14 mouse cellular contexts compared by ENCODE assay signal in genomic region chr7:126628111-126628510, GRCm38 (mm10). TPM values are rescaled to one million over a fixed set of nuclear protein-coding genes. Genes with fewer than 3 reads are reported as not detected.
DNase-seq lines count a peak whose midpoint lies in the region; ATAC-seq lines count a peak whose summit lies in the region.
"Had no signal": no experiment of that assay in that cellular context is flagged by ENCODE, and none has a peak within 500 bp of the region (broad histone marks: within the 10 kb centered on the region; RNA-seq: fewer than 3 reads in every experiment).

No protein-coding gene starts in this region.

- H3K4me1 ChIP-seq in limb, embryonic 11.5 days (ENCODE audit: control insufficient read depth, insufficient read depth, low read length): 0 out of 2 replicates have a peak, but pooled peaks cover 5% of the 10 kb centered on the region

- H3K4me2 ChIP-seq in limb, embryonic 11.5 days (ENCODE audit: low read depth, severe bottlenecking): no peak overlapping the region
- H3K4me2 ChIP-seq: limb, embryonic 15.5 days had no signal

- no peaks in the 10 kb centered on the region for H3K36me3 ChIP-seq in limb, embryonic 11.5 days (ENCODE audit: control insufficient read depth, insufficient read depth, low read length)
- H3K36me3 ChIP-seq: limb, embryonic 15.5 days; midbrain, embryonic 10.5 days had no signal

- ATAC-seq in limb, embryonic 11.5 days (ENCODE audit: insufficient number of reproducible peaks, low FRiP score, low TSS enrichment, low read depth): no peak

- no peaks in the 10 kb centered on the region for H3K27me3 ChIP-seq in limb, embryonic 11.5 days (ENCODE audit: control insufficient read depth, insufficient read depth, low read length)
- H3K27me3 ChIP-seq: limb, embryonic 15.5 days had no signal

- no peak overlapping the region for H3K4me3 ChIP-seq in limb, embryonic 11.5 days (ENCODE audit: low read depth, low read length)
- H3K4me3 ChIP-seq: limb, embryonic 15.5 days; midbrain, embryonic 10.5 days had no signal

- H3K27ac ChIP-seq in limb, embryonic 11.5 days (replicated peaks; ENCODE audit: low read depth, low read length): peak overlapping the region; percentile 42; the same call in 1 of the 2 replicates
- H3K27ac ChIP-seq: limb, embryonic 15.5 days; midbrain, embryonic 10.5 days had no signal

- no peaks in the 10 kb centered on the region for H3K9me3 ChIP-seq in limb, embryonic 11.5 days (ENCODE audit: control insufficient read depth, low read length)
- H3K9me3 ChIP-seq: limb, embryonic 15.5 days; midbrain, embryonic 10.5 days had no signal

- 53% methylated on average over 6 of the region's 6 CpGs for WGBS in limb, embryonic 11.5 days

- peak; percentile 11 for DNase-seq in kidney, adult 18-20 months
- DNase-seq in kidney, adult 9 months: no peak
- DNase-seq in 3T3-L1 (ENCODE audit: low read depth, low spot score) (peak; percentile 85), NIH3T3 (ENCODE audit: low read depth) (peak; percentile 76)
- DNase-seq in limb, embryonic 11.5 days (ENCODE audit: low spot score): no peak
- DNase-seq in testis, postnatal 14 days (ENCODE audit: low spot score): no peak
- DNase-seq in cerebellum, adult 8-10 months: no peak
- DNase-seq: adrenal gland, adult 8-10 months; cerebellum, adult 18-20 months; gastrocnemius, postnatal 10 days; spleen, adult 18-20 months had no signal

- H3K9ac ChIP-seq in limb, embryonic 11.5 days (ENCODE audit: low read length): no peak overlapping the region
- H3K9ac ChIP-seq: limb, embryonic 15.5 days had no signal

RNA-seq across cellular contexts. Expression of gene Nupr1, which starts 2.5 kb away (rescaled TPM):
- 0.31 and 1.3 TPM in 2 replicates for polyA plus RNA-seq in limb, embryonic 11.5 days (2014; fragmentation: Nextera tagmentation; extraction: Ambion mirVana)

RNA-seq across cellular contexts. Expression of gene Sgf29, which starts 21.0 kb away (rescaled TPM):
- 61.9 and 65.6 TPM in 2 replicates for polyA plus RNA-seq in limb, embryonic 11.5 days (2014; fragmentation: Nextera tagmentation; extraction: Ambion mirVana)

RNA-seq across cellular contexts. Expression of gene Il27, which starts 33.4 kb away (rescaled TPM):
- not detected in 2 replicates for polyA plus RNA-seq in limb, embryonic 11.5 days (2014; fragmentation: Nextera tagmentation; extraction: Ambion mirVana)
- polyA plus RNA-seq: limb, embryonic 15.5 days; midbrain, embryonic 10.5 days; neural tube, embryonic 14.5 days had no signal

RNA-seq across cellular contexts. Expression of gene Cln3, which starts 42.5 kb away (rescaled TPM):
- polyA plus RNA-seq in limb, embryonic 11.5 days (2014; fragmentation: Nextera tagmentation; extraction: Ambion mirVana): 27.9 and 33.6 TPM in 2 replicates

RNA-seq across cellular contexts. Expression of gene Apobr, which starts 43.4 kb away (rescaled TPM):
- polyA plus RNA-seq in limb, embryonic 11.5 days (2014; fragmentation: Nextera tagmentation; extraction: Ambion mirVana): 0.34 and 0.61 TPM in 2 replicates

Comparison
In these comparisons a context has a peak if more than half of its experiments do, and no peak if none do; other contexts are left out.
1. DNase-seq: peak in kidney, adult 18-20 months (single experiment), 3T3-L1 (single experiment) and NIH3T3 (single experiment); none in kidney, adult 9 months (single experiment), limb, embryonic 11.5 days (single experiment), testis, postnatal 14 days (single experiment) and cerebellum, adult 8-10 months (single experiment).